Mouse (Mus musculus) lung, embryonic 14.5 days (tissue): ENCODE data around the gene Zic1. TPM values are rescaled to one million over a fixed set of nuclear protein-coding genes. Genes with fewer than 3 reads are reported as not detected.

Source experiments
- ATAC-seq: fragments of 200-750 bp; cut with Nextera tagmentation; 2 replicates; pipeline ENCODE4 v1.8.0; 2017; ENCODE audit warnings: mild to moderate bottlenecking, moderate TSS enrichment, moderate library complexity; ENCODE audit not compliant: insufficient read depth
- DNase-seq: peaks from one replicate; pipeline ENCODE4 v3.0.0-alpha.2; 2015
- H3K27ac ChIP-seq: fragments of 300-500 bp; sonication (generic); 2 replicates; pipeline ENCODE4 v1.5.1; 2014; ENCODE audit warnings: low read depth, mild to moderate bottlenecking, moderate library complexity
- H3K27me3 ChIP-seq: fragments of 300-500 bp; sonication (generic); 2 replicates; pipeline ENCODE4 v1.6.1; 2014; ENCODE audit warnings: low read length, control low read depth; ENCODE audit not compliant: insufficient read depth
- H3K36me3 ChIP-seq: fragments of 300-500 bp; sonication (generic); 2 replicates; pipeline ENCODE4 v1.6.1; 2014; ENCODE audit warnings: control low read depth; ENCODE audit not compliant: insufficient read depth
- H3K4me1 ChIP-seq: fragments of 300-500 bp; sonication (generic); 2 replicates; pipeline ENCODE4 v1.6.1; 2014; ENCODE audit warnings: antibody characterized with exemption, control low read depth; ENCODE audit not compliant: insufficient read depth
- H3K4me2 ChIP-seq: fragments of 300-500 bp; sonication (generic); 2 replicates; pipeline ENCODE4 v1.6.1; 2014; ENCODE audit warnings: mild to moderate bottlenecking
- H3K4me3 ChIP-seq: fragments of 300-500 bp; sonication (generic); 2 replicates; pipeline ENCODE4 v1.5.1; 2014; ENCODE audit warnings: low read depth, low read length
- H3K9ac ChIP-seq: fragments of 300-500 bp; sonication (generic); 2 replicates; pipeline ENCODE4 v1.6.1; 2014
- H3K9me3 ChIP-seq: fragments of 300-500 bp; sonication (generic); 2 replicates; pipeline ENCODE4 v1.6.1; 2016; ENCODE audit warnings: low read depth, low read length, control low read depth
- CTCF ChIP-seq: IDR thresholded peaks from 2 replicates; pipeline ENCODE4 v1.5.1; 2016; ENCODE audit warnings: antibody characterized with exemption, low read depth
- WGBS: fragments of 180-500 bp; shearing (Covaris S2); extraction: QIAGEN DNeasy Blood & Tissue Kit; methylation state at CpG from one replicate; pipeline ENCODE4 v1.1.7; 2014; 5-methylcytosine and 5-hydroxymethylcytosine counted together
- polyA plus RNA-seq: library from polyadenylated mRNA; unstranded; fragments of >200 nt; fragmentation: Nextera tagmentation; extraction: Ambion mirVana; gene quantifications from 2 replicates; pipeline ENCODE4 v1.2.1, GENCODE M21; 2014

The Zic1 gene
- polyA plus RNA-seq, 1 experiment from 2014 or later: not detected

DNA sequence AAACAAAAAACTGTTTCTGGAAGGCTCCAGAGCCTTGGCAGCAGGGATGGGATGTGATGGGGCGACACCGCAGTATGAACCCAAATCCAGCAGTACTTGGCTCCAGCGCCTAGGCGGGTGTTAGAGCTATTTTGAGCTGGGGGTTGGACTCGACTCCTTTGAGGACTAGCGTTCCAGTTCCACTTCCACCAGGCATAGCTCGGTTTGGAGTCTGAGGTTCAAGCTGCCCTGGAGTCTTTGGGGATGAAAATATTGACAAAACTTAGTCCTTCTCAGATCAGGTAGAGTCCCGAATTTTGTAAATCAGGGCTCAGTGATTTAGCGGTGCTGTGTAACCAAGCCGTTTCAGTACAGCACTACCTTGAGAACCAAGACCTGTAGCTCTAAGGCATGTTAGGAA, 35.9 kb upstream of the Zic1 start:
- Histone ChIP-seq H3K27me3 (peaks cover 97% of the 10 kb centered on the region), H3K36me3 (no peaks in the 10 kb centered on the region), H3K4me1 (no peaks in the 10 kb centered on the region), H3K9me3 (no peaks in the 10 kb centered on the region), H3K27ac (no peak overlapping the region), H3K4me3 (no peak overlapping the region), H3K9ac (no peak overlapping the region), H3K4me2 (no peak overlapping the region)
- 1% methylated on average over 10 of the region's 10 CpGs for WGBS
- TF ChIP-seq CTCF: no peak
- DNase-seq (no peak), ATAC-seq (no peak)

DNA sequence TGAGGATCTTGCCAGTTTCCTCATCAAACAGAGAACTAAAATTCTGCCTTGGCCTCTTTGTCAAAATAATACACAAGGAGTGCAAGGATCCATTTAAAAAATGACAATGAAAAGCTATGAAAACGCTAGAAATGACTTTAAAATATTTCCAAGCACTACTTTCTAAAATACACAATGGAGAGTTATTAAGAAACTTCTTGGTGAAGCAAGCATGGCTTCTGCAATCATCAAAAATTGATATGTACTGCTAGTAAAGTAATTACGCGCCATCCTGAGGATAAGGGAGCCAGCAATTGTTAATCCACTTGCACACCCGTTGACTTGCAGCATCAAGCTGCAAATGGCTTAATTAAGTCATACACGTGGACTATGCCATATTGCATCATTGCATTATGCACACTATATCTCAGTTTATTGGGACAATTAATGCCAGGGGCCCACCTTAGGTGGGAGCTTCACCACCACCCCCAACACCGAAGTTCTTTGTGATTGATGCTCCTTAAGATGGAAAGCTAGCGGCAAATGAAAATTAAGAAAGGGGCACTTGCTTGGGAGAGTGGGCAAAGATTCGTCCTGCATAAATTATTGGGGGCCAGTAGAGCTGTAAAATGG, 35.0 kb upstream of the Zic1 start:
- Histone ChIP-seq H3K27me3 (peaks cover 97% of the 10 kb centered on the region), H3K9ac (no peak overlapping the region), H3K4me1 (no peaks in the 10 kb centered on the region), H3K4me2 (no peak overlapping the region), H3K36me3 (no peaks in the 10 kb centered on the region), H3K27ac (no peak overlapping the region), H3K4me3 (no peak overlapping the region), H3K9me3 (no peaks in the 10 kb centered on the region)
- WGBS: 9% methylated on average over 8 of the region's 8 CpGs
- TF ChIP-seq CTCF: no peak
- DNase-seq (no peak), ATAC-seq (no peak)

DNA sequence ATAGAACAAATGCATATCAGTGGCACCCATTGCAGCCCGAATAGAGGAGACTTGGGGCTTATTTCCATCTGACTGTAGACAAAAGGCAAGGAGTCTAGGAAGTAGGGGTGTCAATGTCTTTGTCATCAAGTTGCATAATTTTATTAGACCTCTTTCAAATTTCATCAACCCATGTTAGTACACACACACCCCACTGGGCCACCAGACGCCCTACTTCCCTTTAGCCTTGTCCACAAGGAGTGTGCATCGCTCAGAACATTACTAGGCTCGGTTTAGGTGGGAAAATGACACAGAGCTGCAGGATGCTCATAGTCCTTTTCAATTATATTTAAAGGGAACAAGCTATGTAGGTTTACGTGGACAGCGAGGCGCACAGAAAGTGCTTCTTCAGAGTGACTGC, 34.4 kb upstream of the Zic1 start:
- H3K4me1 ChIP-seq: no peaks in the 10 kb centered on the region
- H3K4me2 ChIP-seq: no peak overlapping the region
- H3K9me3 ChIP-seq: no peaks in the 10 kb centered on the region
- H3K36me3 ChIP-seq: no peaks in the 10 kb centered on the region
- no peak overlapping the region for H3K27ac ChIP-seq
- TF ChIP-seq CTCF: no peak
- DNase-seq (no peak), ATAC-seq (no peak)
- H3K27me3 ChIP-seq: peaks cover 97% of the 10 kb centered on the region
- H3K4me3 ChIP-seq: no peak overlapping the region
- 18% methylated on average over 7 of the region's 7 CpGs for WGBS
- no peak overlapping the region for H3K9ac ChIP-seq

DNA sequence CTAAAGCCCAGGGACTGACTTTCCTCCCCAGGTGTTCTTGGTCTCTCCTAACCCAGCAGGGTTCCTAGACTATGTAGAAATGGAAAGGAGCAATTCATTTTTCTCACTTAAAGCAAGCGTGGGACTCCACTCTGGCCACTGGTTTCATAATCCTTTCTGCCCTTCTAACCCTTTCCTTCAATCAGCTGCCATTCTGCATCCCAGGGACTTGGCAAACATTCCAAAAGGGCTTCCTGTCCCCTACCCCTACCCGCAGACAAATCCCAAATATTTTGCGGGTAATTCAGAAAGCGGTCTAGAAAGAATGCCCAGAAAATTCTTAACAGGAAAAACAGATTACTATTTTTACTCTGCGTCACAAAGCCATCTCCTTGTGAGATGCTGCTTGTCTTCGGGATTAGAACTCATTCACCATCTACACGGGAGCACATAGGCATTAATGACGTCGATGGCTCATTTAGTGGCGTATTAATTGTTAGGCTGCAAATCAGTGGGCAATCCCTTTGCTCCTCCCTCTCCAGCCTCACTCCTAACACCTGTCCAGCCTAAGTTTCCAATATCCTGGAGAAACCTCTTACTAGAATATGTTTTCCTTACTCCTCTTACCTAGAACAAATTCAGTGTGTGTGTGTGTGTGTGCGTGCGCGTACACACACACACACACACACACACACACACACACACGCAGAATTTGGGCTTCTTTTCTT, 29.6 kb upstream of the Zic1 start:
- Histone ChIP-seq H3K9me3 (no peaks in the 10 kb centered on the region), H3K36me3 (no peaks in the 10 kb centered on the region), H3K4me1 (no peaks in the 10 kb centered on the region), H3K4me2 (no peak overlapping the region), H3K9ac (no peak overlapping the region), H3K27me3 (peaks cover 94% of the 10 kb centered on the region), H3K27ac (no peak overlapping the region), H3K4me3 (no peak overlapping the region)
- no peak for TF ChIP-seq CTCF
- ATAC-seq (no peak), DNase-seq (no peak)
- 13% methylated on average over 14 of the region's 14 CpGs for WGBS

DNA sequence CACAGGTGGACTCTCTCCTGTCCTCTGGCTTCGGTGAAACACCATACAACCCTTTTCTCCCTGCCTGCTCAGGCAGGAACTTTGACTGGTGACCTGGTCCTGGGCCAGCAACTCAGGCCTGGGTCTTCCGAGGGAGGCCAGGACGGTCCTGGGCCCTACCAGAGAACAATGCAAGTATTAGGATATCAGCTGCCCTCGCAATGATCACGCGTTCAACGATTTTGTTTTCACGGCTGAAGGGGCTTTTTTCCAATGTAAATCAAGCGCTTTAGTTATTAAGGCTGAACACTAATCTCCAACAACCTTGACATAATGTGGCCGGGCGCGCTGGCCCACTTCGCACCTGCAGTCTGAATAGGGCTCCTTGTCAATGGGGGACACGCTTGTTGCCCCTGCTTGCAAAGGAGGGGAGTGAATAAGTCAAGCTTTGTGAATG, 28.6 kb upstream of the Zic1 start:
- TF ChIP-seq CTCF: no peak
- Histone ChIP-seq H3K27me3 (peaks cover 94% of the 10 kb centered on the region), H3K9me3 (no peaks in the 10 kb centered on the region), H3K4me2 (no peak overlapping the region), H3K4me1 (no peaks in the 10 kb centered on the region), H3K9ac (no peak overlapping the region), H3K36me3 (no peaks in the 10 kb centered on the region), H3K27ac (no peak overlapping the region), H3K4me3 (no peak overlapping the region)
- WGBS: 3% methylated on average over 14 of the region's 14 CpGs
- ATAC-seq: no peak
- no peak for DNase-seq

DNA sequence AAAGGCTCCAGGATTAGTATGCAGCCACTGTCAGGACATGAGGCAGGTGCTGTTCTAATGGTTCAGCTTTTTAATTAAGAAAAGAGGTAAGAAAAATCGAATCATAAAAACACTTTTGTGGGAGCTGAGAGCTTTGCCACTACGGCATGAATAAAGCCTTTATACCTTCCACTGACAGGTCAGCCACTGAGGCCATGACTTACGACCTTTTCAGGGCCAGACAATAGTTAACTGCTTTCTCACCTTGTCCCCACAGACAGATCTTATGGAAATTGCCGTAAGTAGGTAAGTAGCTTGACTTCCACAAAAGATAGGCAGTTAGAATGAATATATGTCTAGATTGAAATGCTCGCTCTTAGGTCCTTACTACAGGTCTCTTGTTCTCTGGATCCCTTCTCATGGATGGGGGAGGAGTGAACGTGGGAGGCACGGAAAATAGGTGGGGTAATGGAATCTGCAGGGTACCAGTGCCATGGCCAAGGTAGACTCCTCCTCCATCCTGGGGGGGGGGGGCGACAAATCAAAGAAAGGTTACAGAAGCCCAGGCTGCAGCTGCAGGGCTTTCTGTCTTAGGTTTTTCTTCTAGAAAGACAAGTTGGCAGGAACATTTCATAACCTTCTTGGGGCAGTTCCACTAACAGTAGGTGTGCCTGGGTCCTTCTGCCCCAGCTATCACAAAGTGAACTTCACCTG, 27.9 kb upstream of the Zic1 start:
- Histone ChIP-seq H3K4me2 (no peak overlapping the region), H3K27me3 (peaks cover 95% of the 10 kb centered on the region), H3K4me3 (no peak overlapping the region), H3K4me1 (no peaks in the 10 kb centered on the region), H3K36me3 (no peaks in the 10 kb centered on the region), H3K27ac (no peak overlapping the region), H3K9ac (no peak overlapping the region), H3K9me3 (no peaks in the 10 kb centered on the region)
- DNase-seq (no peak), ATAC-seq (no peak)
- 8% methylated on average over 8 of the region's 8 CpGs for WGBS
- no peak for TF ChIP-seq CTCF

DNA sequence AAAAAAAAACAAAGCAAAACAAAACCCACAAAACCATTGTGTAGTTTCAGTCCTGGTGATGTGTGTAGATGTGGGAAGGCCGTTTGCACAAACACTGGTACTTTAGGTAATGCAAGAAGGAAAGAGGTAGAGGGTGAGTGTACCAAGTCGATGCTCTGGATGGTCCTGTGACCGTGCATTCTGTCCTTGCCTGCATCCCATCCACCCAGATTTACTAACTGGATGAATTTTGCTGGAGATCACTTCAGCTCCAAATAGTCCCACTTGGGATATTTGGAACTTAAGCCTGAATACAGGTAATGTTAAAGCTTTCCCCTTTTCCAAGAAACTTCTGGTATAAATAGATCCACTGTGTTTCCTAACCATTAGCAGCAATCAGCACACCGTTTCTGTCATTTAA, 22.6 kb upstream of the Zic1 start:
- no peak overlapping the region for H3K4me3 ChIP-seq
- no peak overlapping the region for H3K4me2 ChIP-seq
- no peak overlapping the region for H3K9ac ChIP-seq
- H3K36me3 ChIP-seq: no peaks in the 10 kb centered on the region
- H3K27ac ChIP-seq: no peak overlapping the region
- under 1% methylated on average over 4 of the region's 4 CpGs for WGBS
- no peak for TF ChIP-seq CTCF
- peaks cover 98% of the 10 kb centered on the region for H3K27me3 ChIP-seq
- DNase-seq (no peak), ATAC-seq (no peak)
- H3K4me1 ChIP-seq: no peaks in the 10 kb centered on the region
- no peaks in the 10 kb centered on the region for H3K9me3 ChIP-seq
